Mouse (Mus musculus) telencephalon, adult 2 months (tissue): ENCODE results near the gene Slc7a1.

Experiments used
- DNase-seq: peaks from one replicate; pipeline ENCODE4 v3.0.0-alpha.2; 2011; ENCODE audit warnings: low read depth, low spot score

The Slc7a1 gene

GRCm38 (mm10) chr5:148392831-148393230 lies 6.9 kb downstream of the Slc7a1 start:
- no peak for DNase-seq

- DNase-seq = peak; percentile 46
Observed at GRCm38 (mm10) chr5:148389007-148389970, 10.4 kb downstream of the Slc7a1 start.

GRCm38 (mm10) chr5:148388251-148389006 lies 11.3 kb downstream of the Slc7a1 start:
- DNase-seq = no peak

GRCm38 (mm10) chr5:148387820-148388219 lies 11.9 kb downstream of the Slc7a1 start:
- no peak for DNase-seq

- DNase-seq = peak; percentile 75
Observed at GRCm38 (mm10) chr5:148386471-148386870, 13.2 kb downstream of the Slc7a1 start.

- DNase-seq = no peak
Observed at GRCm38 (mm10) chr5:148384501-148385055, 15.1 kb downstream of the Slc7a1 start.

- no peak for DNase-seq
Observed at GRCm38 (mm10) chr5:148383841-148384500, 15.7 kb downstream of the Slc7a1 start.

- DNase-seq = no peak
Observed at GRCm38 (mm10) chr5:148381083-148381482, 18.6 kb downstream of the Slc7a1 start.

GRCm38 (mm10) chr5:148380246-148380504 lies 19.5 kb downstream of the Slc7a1 start:
- no peak for DNase-seq

- DNase-seq = no peak
Observed at GRCm38 (mm10) chr5:148379455-148380245, 20.1 kb downstream of the Slc7a1 start.

- DNase-seq = no peak
Observed at GRCm38 (mm10) chr5:148378707-148379106, 21.0 kb downstream of the Slc7a1 start.

- DNase-seq = no peak
Observed at GRCm38 (mm10) chr5:148378232-148378508, 21.5 kb downstream of the Slc7a1 start.

GRCm38 (mm10) chr5:148377439-148378231 lies 22.1 kb downstream of the Slc7a1 start:
- DNase-seq = no peak

GRCm38 (mm10) chr5:148376358-148376757 lies 23.3 kb downstream of the Slc7a1 start:
- DNase-seq = no peak

GRCm38 (mm10) chr5:148375480-148375879 lies 24.2 kb downstream of the Slc7a1 start:
- DNase-seq = no peak

GRCm38 (mm10) chr5:148373092-148373685 lies 26.5 kb downstream of the Slc7a1 start:
- DNase-seq = no peak

GRCm38 (mm10) chr5:148372005-148372917 lies 27.4 kb downstream of the Slc7a1 start:
- no peak for DNase-seq

- no peak for DNase-seq
Observed at GRCm38 (mm10) chr5:148371375-148371774, 28.3 kb downstream of the Slc7a1 start.

- no peak for DNase-seq
Observed at GRCm38 (mm10) chr5:148370624-148371023, 29.1 kb downstream of the Slc7a1 start.
